Mouse (Mus musculus) embryonic facial prominence, embryonic 13.5 days (tissue): ENCODE results near the gene C130074G19Rik. TPM values are rescaled to one million over a fixed set of nuclear protein-coding genes. Genes with fewer than 3 reads are reported as not detected.

Experiments
- ATAC-seq: fragments of 200-750 bp; cut with Nextera tagmentation; 2 replicates; pipeline ENCODE4 v1.8.0; 2017; ENCODE audit warnings: low read depth; ENCODE audit not compliant: insufficient number of reproducible peaks, insufficient read depth, low FRiP score, low TSS enrichment
- H3K27ac ChIP-seq: fragments of 300-500 bp; sonication (generic); 2 replicates; pipeline ENCODE4 v1.5.1; 2015; ENCODE audit warnings: moderate library complexity, mild to moderate bottlenecking, inconsistent platforms
- H3K27me3 ChIP-seq: fragments of 300-500 bp; sonication (generic); 2 replicates; pipeline ENCODE4 v1.6.1; 2015; ENCODE audit warnings: mild to moderate bottlenecking, inconsistent platforms
- H3K36me3 ChIP-seq: fragments of 300-500 bp; sonication (generic); 2 replicates; pipeline ENCODE4 v1.6.1; 2015; ENCODE audit warnings: mild to moderate bottlenecking, inconsistent platforms
- H3K4me1 ChIP-seq: fragments of 300-500 bp; sonication (generic); 2 replicates; pipeline ENCODE4 v1.6.1; 2015; ENCODE audit warnings: inconsistent platforms
- H3K4me2 ChIP-seq: fragments of 300-500 bp; sonication (generic); 2 replicates; pipeline ENCODE4 v1.6.1; 2015; ENCODE audit warnings: moderate library complexity, mild to moderate bottlenecking, inconsistent platforms
- H3K4me3 ChIP-seq: fragments of 300-500 bp; sonication (generic); 2 replicates; pipeline ENCODE4 v1.5.1; 2015; ENCODE audit warnings: mild to moderate bottlenecking, inconsistent platforms
- H3K9ac ChIP-seq: fragments of 300-500 bp; sonication (generic); 2 replicates; pipeline ENCODE4 v1.6.1; 2015; ENCODE audit warnings: mild to moderate bottlenecking, inconsistent platforms
- H3K9me3 ChIP-seq: fragments of 300-500 bp; sonication (generic); 2 replicates; pipeline ENCODE4 v1.6.1; 2016; ENCODE audit warnings: inconsistent platforms
- WGBS: fragments of 180-500 bp; shearing (Covaris S2); methylation state at CpG from one replicate; pipeline ENCODE4 v1.1.7; 2015; ENCODE audit warnings: mixed read lengths; 5-methylcytosine and 5-hydroxymethylcytosine counted together
- microRNA counts: library from miRNA; unstranded; fragments of <30 nt; microRNA quantifications from one replicate; lab custom pipeline; 2016
- microRNA-seq: library from miRNA; unstranded; fragments of <30 nt; microRNA quantifications from one replicate; pipeline ENCODE4, GENCODE M21; 2016
- polyA plus RNA-seq: library from polyadenylated mRNA; unstranded; fragments of >200 nt; fragmentation: Nextera tagmentation; extraction: Ambion mirVana; gene quantifications from 2 replicates; pipeline ENCODE4 v1.2.1, GENCODE M21; 2015

The C130074G19Rik gene
- polyA plus RNA-seq, 1 experiment from 2014 or later: 1.4 TPM

- no peaks in the 10 kb centered on the region for H3K27me3 ChIP-seq
- no peak overlapping the region for H3K9ac ChIP-seq
- WGBS: 97% methylated on average over 7 of the region's 7 CpGs
- no peak overlapping the region for H3K4me2 ChIP-seq
- ATAC-seq: no peak
- H3K4me3 ChIP-seq: no peak overlapping the region
- H3K36me3 ChIP-seq: peaks cover 68% of the 10 kb centered on the region
- H3K27ac ChIP-seq: no peak overlapping the region
- H3K4me1 ChIP-seq: no peaks in the 10 kb centered on the region
- no peaks in the 10 kb centered on the region for H3K9me3 ChIP-seq
Measured at GRCm38 (mm10) chr1:184833499-184833898, 49.5 kb downstream of the C130074G19Rik start.

- Histone ChIP-seq H3K4me2 (no peak overlapping the region), H3K27ac (no peak overlapping the region), H3K27me3 (no peaks in the 10 kb centered on the region), H3K36me3 (peaks cover 71% of the 10 kb centered on the region), H3K4me3 (no peak overlapping the region), H3K4me1 (no peaks in the 10 kb centered on the region), H3K9me3 (no peaks in the 10 kb centered on the region), H3K9ac (no peak overlapping the region)
- 84% methylated on average over 10 of the region's 10 CpGs for WGBS
- ATAC-seq: no peak
Measured at GRCm38 (mm10) chr1:184832211-184832610, 50.8 kb downstream of the C130074G19Rik start.

- 84% methylated on average over 8 of the region's 8 CpGs for WGBS
- no peak for ATAC-seq
- Histone ChIP-seq H3K27me3 (no peaks in the 10 kb centered on the region), H3K9ac (no peak overlapping the region), H3K4me1 (no peaks in the 10 kb centered on the region; the same call in 1 of the 2 replicates), H3K27ac (no peak overlapping the region), H3K36me3 (peaks cover 57% of the 10 kb centered on the region), H3K4me3 (no peak overlapping the region), H3K4me2 (no peak overlapping the region), H3K9me3 (no peaks in the 10 kb centered on the region)
Measured at GRCm38 (mm10) chr1:184829897-184830296, 53.1 kb downstream of the C130074G19Rik start.

- 33% methylated on average over 23 of the region's 23 CpGs for WGBS
- H3K36me3 ChIP-seq: peaks cover 38% of the 10 kb centered on the region
- H3K9me3 ChIP-seq: no peaks in the 10 kb centered on the region
- no peak overlapping the region for H3K4me2 ChIP-seq
- no peak overlapping the region for H3K27ac ChIP-seq
- H3K4me3 ChIP-seq: no peak overlapping the region
- no peak overlapping the region for H3K9ac ChIP-seq
- H3K4me1 ChIP-seq: peaks cover 20% of the 10 kb centered on the region
- H3K27me3 ChIP-seq: no peaks in the 10 kb centered on the region
- no peak for ATAC-seq
Measured at GRCm38 (mm10) chr1:184827175-184827701, 55.8 kb downstream of the C130074G19Rik start.

GRCm38 (mm10) chr1:184825093-184825492 lies 57.9 kb downstream of the C130074G19Rik start:
- H3K4me1 ChIP-seq: peaks cover 20% of the 10 kb centered on the region

GRCm38 (mm10) chr1:184824439-184824851 lies 58.6 kb downstream of the C130074G19Rik start:
- peak; percentile 57; the same call in 1 of the 2 replicates for ATAC-seq
- Histone ChIP-seq H3K27ac (no peak overlapping the region), H3K9me3 (no peaks in the 10 kb centered on the region), H3K9ac (0 out of 2 replicates have a peak overlapping the region, but pooled peaks have one; percentile 16), H3K4me1 (peaks cover 20% of the 10 kb centered on the region), H3K27me3 (no peaks in the 10 kb centered on the region), H3K4me3 (no peak overlapping the region), H3K36me3 (peaks cover 25% of the 10 kb centered on the region), H3K4me2 (peak overlapping the region; percentile 16; the same call in 1 of the 2 replicates)
- 5% methylated on average over 12 of the region's 12 CpGs for WGBS

More at GRCm38 (mm10) chr1:184825093-184825492, 57.9 kb downstream of the C130074G19Rik start:
- no peak for ATAC-seq
- no peaks in the 10 kb centered on the region for H3K27me3 ChIP-seq
- H3K4me2 ChIP-seq: peak overlapping the region; percentile 16; the same call in 1 of the 2 replicates
- H3K9me3 ChIP-seq: no peaks in the 10 kb centered on the region
- H3K36me3 ChIP-seq: peaks cover 27% of the 10 kb centered on the region
- H3K27ac ChIP-seq: no peak overlapping the region
- H3K4me3 ChIP-seq: no peak overlapping the region
- 23% methylated on average over 11 of the region's 11 CpGs for WGBS
- no peak overlapping the region for H3K9ac ChIP-seq

- 0 out of 2 replicates have a peak overlapping the region, but pooled peaks have one; percentile 7 for H3K27ac ChIP-seq
- peak overlapping the region; percentile 47 for H3K4me2 ChIP-seq
- 8% methylated on average over 11 of the region's 11 CpGs for WGBS
- 0 out of 2 replicates have a peak overlapping the region, but pooled peaks have one; percentile 44 for H3K9ac ChIP-seq
- H3K9me3 ChIP-seq: no peaks in the 10 kb centered on the region
- H3K36me3 ChIP-seq: peaks cover 32% of the 10 kb centered on the region
- peak; percentile 56; the same call in 1 of the 2 replicates for ATAC-seq
- no peak overlapping the region for H3K4me3 ChIP-seq
- peaks cover 20% of the 10 kb centered on the region for H3K4me1 ChIP-seq
- H3K27me3 ChIP-seq: no peaks in the 10 kb centered on the region
Measured at GRCm38 (mm10) chr1:184822678-184823077, 60.3 kb downstream of the C130074G19Rik start.

MicroRNAs within 50 kb of the gene (microRNA counts, 519-probe panel; counts per million panel counts)
- microRNA mmu-miR-1981 (lab: Ali Mortazavi, UCI): 3,608 counts per million, percentile 80 among the panel's probes with 10 or more counts

Small RNAs within 50 kb of the gene (microRNA-seq; reads per million reads assigned to microRNA genes)
- 53.1 reads per million, percentile 45 among the genes with 10 or more reads in this experiment for gene Mir1981

Other genes with a start within 250 kb of the C130074G19Rik start
- 13.3 and 14.9 TPM in 2 replicates for gene Hlx, start 150.6 kb downstream of the C130074G19Rik start, polyA plus RNA-seq
- 0.36 TPM in 1 of 2 replicates, not detected in the other for gene Marc1, start 71.9 kb downstream of the C130074G19Rik start, polyA plus RNA-seq
- 164 and 216 TPM in 2 replicates for gene Marc2, start 36.8 kb downstream of the C130074G19Rik start, polyA plus RNA-seq
- 4.5 and 6.3 TPM in 2 replicates for gene Mark1, start 116.4 kb upstream of the C130074G19Rik start, polyA plus RNA-seq